Mouse (Mus musculus) frontal cortex, adult 2 months (tissue): ENCODE data around the gene Rps24. TPM values are rescaled to one million over a fixed set of nuclear protein-coding genes. Genes with fewer than 3 reads are reported as not detected.

Experiments used
- DNase-seq, 2 experiments: peaks; one replicate each; pipeline ENCODE4 v3.0.0; 2022; ENCODE audit warnings: low spot score in 1 of 2; ENCODE audit errors: extremely low spot score in 1 of 2
- polyA plus RNA-seq: library from polyadenylated mRNA; depleted of rRNA; stranded (reverse); fragments of >200 nt; gene quantifications from 2 replicates; pipeline ENCODE4 v1.2.3, GENCODE M21; 2012; rRNA removed

Rps24 gene
- polyA plus RNA-seq, 1 experiment, result 1,543 TPM

DNA sequence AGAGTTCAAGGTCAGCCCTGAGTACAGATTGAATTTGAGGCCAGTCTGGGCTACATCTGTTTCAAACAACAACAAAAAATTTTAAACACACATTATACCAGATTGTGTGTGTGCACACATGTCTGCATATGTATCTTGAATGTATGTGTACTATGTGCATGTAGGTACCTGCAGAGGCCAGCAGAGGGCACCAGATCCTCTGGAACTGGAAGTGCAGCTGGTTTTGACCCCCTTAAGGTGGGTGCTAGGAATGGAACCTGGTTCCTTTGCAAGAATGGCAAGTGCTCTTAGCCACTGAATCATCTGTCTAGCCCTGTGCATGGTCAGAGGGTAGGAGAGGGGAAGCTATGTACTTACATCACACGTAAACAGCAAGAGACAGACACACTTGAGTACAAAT, 23.3 kb downstream of the Rps24 start:
- DNase-seq, result no peak

GRCm38 (mm10) chr14:24510679-24511078, 23.8 kb downstream of the Rps24 start:
- DNase-seq, result no peak

- no peak for DNase-seq
Observed at GRCm38 (mm10) chr14:24512527-24513161, 25.7 kb downstream of the Rps24 start.

- no peak for DNase-seq
Observed at GRCm38 (mm10) chr14:24521597-24521996, 34.7 kb downstream of the Rps24 start.

- no peak for DNase-seq
Observed at GRCm38 (mm10) chr14:24525137-24525536, 38.2 kb downstream of the Rps24 start.

DNA sequence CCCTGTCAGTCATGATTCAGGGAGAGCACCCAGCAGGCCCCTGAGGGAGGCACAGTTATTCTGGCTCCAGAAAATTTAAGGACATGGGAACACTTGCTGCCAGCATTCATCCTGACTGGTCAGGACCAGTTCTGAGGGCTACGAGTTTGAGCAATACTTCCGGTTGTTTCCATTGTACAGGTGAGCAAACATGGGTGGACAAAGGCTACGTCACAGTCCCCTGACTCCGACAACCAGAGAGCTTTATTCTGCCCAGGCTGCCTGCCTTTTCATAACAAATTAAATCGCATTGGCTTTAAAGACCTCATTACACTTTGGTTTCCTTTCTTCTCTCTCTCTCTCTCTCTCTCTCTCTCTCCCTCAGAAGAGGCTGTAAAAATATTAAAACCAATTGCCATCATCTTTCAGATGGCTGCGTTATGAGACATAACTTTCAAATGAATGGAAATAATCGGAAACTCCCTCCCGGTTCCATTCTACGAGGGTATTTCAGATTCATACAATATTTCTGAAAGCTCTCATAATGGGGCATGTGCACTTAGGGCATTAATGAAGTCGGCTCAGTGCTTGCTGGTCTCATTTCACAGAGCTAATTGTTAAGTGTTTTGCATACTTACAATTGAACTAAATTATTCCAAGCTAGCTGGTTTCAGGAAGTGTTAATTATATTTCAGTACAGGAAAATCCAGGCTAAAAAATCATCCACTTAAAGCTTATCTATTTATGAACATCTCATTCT, 38.9 kb downstream of the Rps24 start:
- DNase-seq, result no peak

- no peak for DNase-seq
Observed at GRCm38 (mm10) chr14:24526440-24526839, 39.5 kb downstream of the Rps24 start.

DNA sequence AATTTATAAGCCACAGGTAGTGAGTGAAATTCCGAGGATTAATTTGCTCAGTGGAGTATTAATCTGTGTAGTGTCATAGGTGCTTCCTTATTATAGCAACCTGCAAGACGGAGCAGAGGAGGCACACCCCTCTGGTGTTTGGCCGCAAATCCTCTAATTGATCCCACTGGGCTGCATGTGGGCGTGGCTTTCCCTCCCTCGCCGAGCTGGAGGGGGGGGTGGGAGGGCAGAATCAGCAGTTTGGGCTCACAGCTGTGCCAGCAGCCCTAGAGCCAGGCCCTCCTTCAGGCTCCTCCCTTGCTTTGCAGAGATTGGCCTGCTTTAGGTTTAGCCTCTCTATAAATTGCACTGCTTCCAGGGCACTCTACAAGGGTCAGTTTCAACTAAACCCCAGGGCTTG, 43.3 kb downstream of the Rps24 start:
- no peak for DNase-seq

- no peak for DNase-seq
Observed at GRCm38 (mm10) chr14:24534865-24535545, 48.1 kb downstream of the Rps24 start.

DNA sequence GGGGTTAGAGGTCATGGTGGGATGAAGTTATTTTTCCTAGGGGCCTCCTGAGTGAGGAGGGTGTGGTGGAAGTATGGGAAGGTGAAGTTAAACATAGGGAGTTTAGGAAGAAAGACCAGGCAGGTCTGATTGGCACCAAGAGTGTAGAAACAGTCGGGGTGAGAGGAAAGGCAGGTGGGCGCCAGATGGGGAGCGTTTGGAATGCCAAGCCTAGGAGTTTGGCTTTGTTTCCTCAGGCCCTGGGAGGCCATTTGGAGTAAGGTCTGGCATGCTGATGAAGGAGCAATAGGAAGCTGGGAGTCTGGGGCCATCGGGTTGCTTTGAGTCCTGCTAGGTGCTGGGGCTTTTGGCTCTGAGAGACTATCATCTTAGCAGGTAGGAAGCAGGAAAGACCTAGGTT, 56.0 kb downstream of the Rps24 start:
- DNase-seq, result no peak

GRCm38 (mm10) chr14:24544057-24544456, 57.1 kb downstream of the Rps24 start:
- DNase-seq, result peak in 1 of 2 experiments; percentile 66

Other genes starting within 250 kb of the Rps24 start
- 29.8 and 32.3 TPM in 2 replicates for gene Dlg5, start 241.2 kb upstream of the Rps24 start, polyA plus RNA-seq
- gene E330034G19Rik, start 193.9 kb upstream of the Rps24 start, polyA plus RNA-seq, result 0.08 and 0.11 TPM in 2 replicates
- gene Polr3a, start 67 bp upstream of the Rps24 start, polyA plus RNA-seq, result 16.5 and 19.0 TPM in 2 replicates